Mouse (Mus musculus) MN1 (cell line): ENCODE data around the gene Thsd7a.

Source experiments
- DNase-seq: peaks from one replicate; pipeline ENCODE4 v3.0.0-alpha.2; 2016; ENCODE audit warnings: low spot score

The Thsd7a gene

DNA sequence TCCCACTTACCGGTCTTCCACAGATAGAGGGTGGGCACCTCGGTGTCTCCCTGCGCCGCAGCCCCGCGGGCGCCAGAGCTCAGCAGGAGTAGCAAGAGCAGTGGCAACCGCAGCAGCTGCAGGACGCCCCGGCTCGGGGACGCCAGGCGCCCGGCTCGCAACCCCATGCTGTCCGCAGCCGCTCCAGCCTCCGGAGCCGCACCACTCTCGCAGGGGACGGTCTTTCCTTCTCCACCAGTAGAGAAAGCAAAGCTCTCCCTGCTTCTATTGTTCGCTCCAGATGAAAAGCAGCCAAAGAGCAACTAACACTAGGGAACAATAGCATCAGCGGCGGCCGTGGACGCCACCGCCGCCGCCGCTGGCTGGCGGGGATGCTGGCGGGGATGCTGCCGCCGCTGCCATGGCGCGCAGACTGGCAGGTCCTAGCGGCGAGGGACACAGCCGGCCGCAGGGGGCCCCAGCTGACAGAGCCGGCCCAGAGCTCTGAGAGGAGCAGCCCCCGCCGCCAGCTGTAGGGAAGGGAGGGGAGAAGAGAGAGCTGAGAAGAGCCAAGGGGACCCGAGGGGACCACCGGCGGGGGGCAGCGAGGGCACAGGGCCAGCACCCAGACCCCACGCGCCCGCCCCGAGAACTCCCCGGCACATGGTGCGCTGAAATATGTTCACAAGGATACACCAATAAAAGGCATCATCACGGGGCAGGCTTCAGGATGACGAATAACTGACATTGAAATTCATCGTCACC lies at the start of gene Thsd7a:
Gene Thsd7a, minus strand, starts transcription at position 624 of the 744 bp plus-strand sequence.
- DNase-seq = peak; percentile 80

DNA sequence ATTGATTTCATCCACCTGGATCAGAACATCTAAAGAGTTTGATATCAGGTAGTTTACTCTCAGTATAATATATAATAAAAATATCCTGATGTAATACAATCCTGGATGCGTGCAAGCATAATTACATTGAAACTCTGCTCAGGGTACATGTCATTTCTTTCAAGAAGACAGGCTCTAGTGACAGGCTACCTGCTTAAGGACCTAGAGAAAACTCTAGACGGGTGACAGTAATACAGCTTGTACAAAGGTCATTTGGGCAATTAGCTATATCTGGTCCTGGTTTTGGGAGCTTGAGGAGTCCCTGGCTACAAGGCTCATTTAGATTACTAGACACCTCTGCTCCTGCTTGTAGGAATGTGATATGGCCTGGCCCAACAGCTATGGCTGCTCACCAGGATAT lies 37.9 kb upstream of the Thsd7a start:
- DNase-seq = no peak

GRCm38 (mm10) chr6:12786378-12786982 lies 37.3 kb upstream of the Thsd7a start:
- no peak for DNase-seq

- DNase-seq = peak; percentile 12
Observed at GRCm38 (mm10) chr6:12784918-12785618, 35.9 kb upstream of the Thsd7a start.

- DNase-seq = no peak
Observed at GRCm38 (mm10) chr6:12772799-12773198, 23.6 kb upstream of the Thsd7a start.

- no peak for DNase-seq
Observed at GRCm38 (mm10) chr6:12765191-12765590, 16.0 kb upstream of the Thsd7a start.

GRCm38 (mm10) chr6:12764606-12765005 lies 15.4 kb upstream of the Thsd7a start:
- DNase-seq = no peak

GRCm38 (mm10) chr6:12763816-12764215 lies 14.6 kb upstream of the Thsd7a start:
- DNase-seq = no peak

DNA sequence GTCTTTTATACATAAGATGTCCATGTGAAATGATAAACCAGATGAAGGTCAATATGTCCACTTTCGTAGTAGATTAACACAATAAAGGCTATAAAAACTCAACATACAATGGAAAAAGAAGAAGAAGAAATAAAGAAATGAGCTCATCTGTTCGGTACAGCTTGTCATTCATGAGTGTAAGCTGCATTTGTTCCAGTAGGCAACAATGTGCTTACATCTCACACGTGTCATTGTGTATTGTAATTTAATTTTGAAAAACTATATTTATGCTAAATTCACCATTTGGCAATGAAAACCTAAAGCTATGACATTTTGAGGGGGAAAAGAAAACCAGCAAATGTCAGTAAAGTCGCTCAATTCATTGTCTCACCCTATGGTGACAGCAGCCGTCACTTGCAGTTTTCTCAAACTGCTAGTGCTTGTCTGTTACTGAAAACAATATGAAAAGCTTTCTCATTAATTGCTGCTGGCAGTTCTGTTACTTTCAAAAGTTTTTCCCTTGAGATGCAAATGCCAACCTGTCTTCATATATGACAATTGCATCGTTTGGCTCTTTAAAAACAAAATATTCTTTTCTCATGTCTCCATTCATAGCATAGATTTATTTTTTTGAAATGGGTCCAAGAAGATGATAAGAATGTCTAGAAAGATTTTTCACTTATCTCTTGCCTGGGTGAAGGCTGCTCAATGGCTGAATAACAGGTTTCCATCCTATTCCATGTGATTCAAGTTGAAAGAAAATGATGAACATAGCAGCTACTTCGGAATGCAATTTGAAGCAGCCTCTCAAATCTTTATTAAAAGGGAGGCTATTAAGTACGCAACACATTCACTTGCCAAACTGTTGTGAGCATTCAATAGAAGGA lies 10.4 kb upstream of the Thsd7a start:
- no peak for DNase-seq

- no peak for DNase-seq
Observed at GRCm38 (mm10) chr6:12752297-12752696, 3.1 kb upstream of the Thsd7a start.

- peak; percentile 69 for DNase-seq
Observed at GRCm38 (mm10) chr6:12750441-12750840, 1.2 kb upstream of the Thsd7a start.

DNA sequence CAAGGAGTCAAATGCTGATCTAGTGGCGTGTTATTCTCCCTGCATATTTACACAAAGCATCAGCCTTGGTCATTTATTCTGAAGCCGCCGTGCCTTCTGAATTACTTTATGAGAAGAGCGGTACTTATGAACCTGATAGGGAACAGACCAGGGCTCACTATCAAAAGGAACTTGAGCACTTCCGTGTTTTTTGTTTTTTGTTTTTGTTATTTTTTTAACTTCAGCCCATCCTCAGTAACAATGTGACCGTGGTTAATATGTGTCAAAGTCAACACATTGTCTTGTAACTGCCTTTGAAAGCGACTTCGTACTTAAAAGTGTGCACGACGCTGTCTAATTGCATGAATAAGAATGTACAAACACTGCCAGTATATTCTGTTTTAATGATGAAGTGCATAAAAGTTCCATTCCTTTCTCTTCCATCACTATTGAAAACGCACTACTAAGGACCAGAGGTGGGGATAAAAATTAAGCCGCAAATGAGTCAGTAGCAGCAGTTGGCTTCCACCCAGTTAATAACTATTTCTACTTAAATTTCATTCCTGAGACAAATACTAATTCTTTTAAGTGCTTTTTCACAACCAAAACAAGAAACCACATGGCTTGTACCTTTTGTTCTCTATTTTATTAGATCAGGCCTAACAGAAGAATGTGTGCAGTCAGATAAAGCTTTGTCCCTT lies 461 bp upstream of the Thsd7a start:
- DNase-seq = no peak

DNA sequence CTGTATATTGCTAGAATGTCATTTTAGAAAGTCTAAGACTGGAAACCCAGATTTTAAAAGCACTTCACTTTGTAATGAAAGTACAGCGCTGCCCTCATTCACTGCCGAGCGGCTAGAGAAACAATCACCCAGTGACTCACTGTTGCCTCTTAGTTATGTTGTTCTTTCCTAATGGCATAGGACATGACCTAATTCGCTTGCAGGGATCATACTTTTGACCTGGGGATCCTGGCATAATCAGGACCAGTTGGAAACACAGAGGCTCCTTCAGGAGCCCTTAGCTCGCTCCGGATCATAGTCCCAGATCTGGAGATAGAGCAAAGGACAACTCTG lies 790 bp downstream of the Thsd7a start:
- peak; percentile 65 for DNase-seq

- DNase-seq = peak; percentile 37
Observed at GRCm38 (mm10) chr6:12747856-12748450, 1.3 kb downstream of the Thsd7a start.

DNA sequence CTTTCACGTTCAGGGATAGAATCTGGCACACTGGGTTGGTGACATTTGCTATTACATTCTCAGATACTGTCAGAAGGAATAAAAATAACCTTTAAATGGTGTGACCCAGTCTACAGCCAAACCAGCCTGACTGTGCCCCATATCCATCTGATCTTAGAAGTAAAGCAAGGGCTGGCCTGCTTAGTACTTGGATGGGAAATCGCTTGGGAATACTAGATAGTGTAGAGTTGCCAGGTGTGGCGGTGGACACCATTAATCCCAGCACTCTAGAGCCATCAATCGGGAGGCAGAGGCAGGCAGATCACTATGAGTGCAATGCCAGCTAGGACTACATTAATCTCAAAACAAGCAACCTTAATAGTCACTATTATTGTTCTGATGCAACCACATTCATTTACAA lies 6.4 kb downstream of the Thsd7a start:
- DNase-seq = no peak

DNA sequence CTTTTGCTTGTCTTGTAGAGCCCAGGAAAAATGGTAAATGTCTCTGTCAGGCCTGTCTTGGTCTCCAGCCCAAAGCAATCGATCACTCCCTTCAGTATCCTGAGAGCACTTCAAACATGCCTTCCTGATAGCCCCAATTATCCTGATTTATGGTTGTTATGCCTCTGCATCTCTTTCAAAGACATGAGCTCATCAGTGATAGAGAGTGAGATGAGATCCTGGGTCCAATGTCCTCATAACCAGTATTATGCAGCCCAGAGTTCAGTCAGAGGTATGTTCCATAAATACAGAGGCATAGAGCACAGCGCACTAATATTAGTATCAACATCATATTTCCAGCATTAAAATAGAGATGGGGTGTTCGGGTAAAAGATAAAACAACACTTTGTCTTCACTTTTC lies 15.3 kb downstream of the Thsd7a start:
- DNase-seq = no peak

DNA sequence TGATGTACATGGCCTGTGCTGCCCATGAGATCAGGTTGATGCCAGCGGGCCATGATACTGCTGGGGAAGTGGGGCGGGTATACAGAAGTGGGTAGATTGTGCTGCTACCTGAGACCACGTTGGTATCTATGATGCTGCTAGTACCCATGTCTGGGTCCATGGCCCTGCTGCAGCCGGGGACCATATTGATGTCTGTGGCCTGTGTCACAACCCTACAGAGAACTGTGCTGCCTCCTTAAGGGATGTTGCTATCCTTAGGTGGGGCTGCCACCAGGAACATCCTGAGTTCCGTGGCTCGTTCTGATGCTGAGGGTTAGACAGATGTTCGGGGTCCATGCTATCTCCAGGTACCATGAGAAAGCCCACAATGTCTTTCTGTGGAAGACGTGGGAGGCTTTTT lies 33.1 kb downstream of the Thsd7a start:
- DNase-seq = no peak

DNA sequence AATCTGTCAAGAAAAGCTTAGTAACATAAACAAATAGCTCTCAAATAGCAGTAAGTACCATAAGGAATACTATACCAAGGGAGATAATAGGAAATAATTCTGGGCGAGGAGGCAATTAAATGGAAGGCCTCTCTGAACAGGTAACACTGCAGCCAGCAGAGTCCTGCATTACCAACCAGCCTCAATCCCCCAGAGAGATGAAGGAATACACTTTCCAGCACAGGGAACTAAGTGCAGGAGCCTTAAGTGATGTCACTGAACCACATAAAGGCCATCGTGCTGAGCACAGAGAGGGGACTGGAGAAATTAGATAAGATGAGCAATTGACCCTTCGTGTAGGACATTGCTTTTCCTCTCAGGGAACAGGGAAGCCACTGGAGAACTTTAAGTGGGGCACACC lies 36.6 kb downstream of the Thsd7a start:
- DNase-seq = no peak

DNA sequence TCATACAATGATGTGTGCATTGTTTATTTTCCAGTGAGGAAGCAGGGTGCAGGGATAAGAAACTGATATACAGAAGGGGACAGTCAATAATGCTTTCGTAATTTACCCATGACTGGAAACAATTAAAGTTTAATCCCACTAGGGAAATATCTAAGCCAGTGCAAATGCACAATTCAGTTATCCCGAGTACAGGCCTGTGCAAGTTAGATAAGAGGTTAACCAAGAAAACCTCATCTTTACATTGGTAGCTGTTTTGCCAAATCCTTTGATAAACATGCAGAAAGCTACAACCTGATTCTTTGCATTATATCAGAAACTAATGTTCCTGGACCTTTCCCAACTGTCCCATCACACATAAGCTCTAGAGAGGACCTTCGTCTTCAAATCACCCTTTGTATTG lies 46.3 kb downstream of the Thsd7a start:
- no peak for DNase-seq

GRCm38 (mm10) chr6:12699089-12699488 lies 50.1 kb downstream of the Thsd7a start:
- DNase-seq = no peak

DNA sequence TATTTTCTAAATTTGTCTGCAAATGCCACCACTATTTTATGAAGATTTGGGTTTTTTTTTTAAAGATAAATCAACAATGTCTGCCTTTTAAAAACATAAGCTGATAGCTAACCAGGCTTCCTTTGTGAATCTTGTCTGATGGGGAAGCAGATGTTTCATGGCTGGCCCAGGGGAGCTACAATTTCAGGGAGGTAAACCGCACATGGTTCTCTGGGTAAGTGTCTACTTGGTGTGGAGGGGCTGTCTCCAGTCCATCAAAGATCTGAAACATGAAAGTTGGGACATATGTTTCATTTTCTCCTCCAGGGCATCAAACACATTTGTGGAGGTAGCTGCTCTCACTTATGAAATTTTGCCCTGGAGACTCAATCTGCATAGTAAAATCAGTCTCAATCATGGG lies 55.5 kb downstream of the Thsd7a start:
- no peak for DNase-seq
